Mouse (Mus musculus) cerebellum, adult 11 months (tissue): Measurements from ENCODE around the gene Pecam1.
A peak's percentile ranks its signal among the peaks of the same experiment; 100 is the strongest.

Experiments
- DNase-seq: peaks from one replicate; pipeline ENCODE4 v3.0.0; 2022

Gene Pecam1

GRCm38 (mm10) chr11:106688375-106688774, 62.1 kb downstream of the Pecam1 start:
- DNase-seq, result no peak

- DNase-seq, result no peak
Observed at GRCm38 (mm10) chr11:106687293-106687692, 63.1 kb downstream of the Pecam1 start.

GRCm38 (mm10) chr11:106684027-106684426, 66.4 kb downstream of the Pecam1 start:
- no peak for DNase-seq

- DNase-seq, result no peak
Observed at GRCm38 (mm10) chr11:106683345-106683744, 67.1 kb downstream of the Pecam1 start.

- DNase-seq, result no peak
Observed at GRCm38 (mm10) chr11:106681138-106681537, 69.3 kb downstream of the Pecam1 start.

- no peak for DNase-seq
Observed at GRCm38 (mm10) chr11:106679874-106680273, 70.6 kb downstream of the Pecam1 start.

- DNase-seq, result peak; percentile 94
Observed at GRCm38 (mm10) chr11:106677910-106678591, 72.4 kb downstream of the Pecam1 start.

- no peak for DNase-seq
Observed at GRCm38 (mm10) chr11:106677331-106677730, 73.1 kb downstream of the Pecam1 start.

- no peak for DNase-seq
Observed at GRCm38 (mm10) chr11:106675875-106676274, 74.6 kb downstream of the Pecam1 start.

GRCm38 (mm10) chr11:106675201-106675726, 75.2 kb downstream of the Pecam1 start:
- no peak for DNase-seq

- peak; percentile 33 for DNase-seq
Observed at GRCm38 (mm10) chr11:106674612-106675153, 75.7 kb downstream of the Pecam1 start.

GRCm38 (mm10) chr11:106673727-106674611, 76.5 kb downstream of the Pecam1 start:
- DNase-seq, result no peak

GRCm38 (mm10) chr11:106672919-106673505, 77.4 kb downstream of the Pecam1 start:
- no peak for DNase-seq

GRCm38 (mm10) chr11:106671801-106672200, 78.6 kb downstream of the Pecam1 start:
- no peak for DNase-seq

GRCm38 (mm10) chr11:106670951-106671478, 79.4 kb downstream of the Pecam1 start:
- no peak for DNase-seq

- DNase-seq, result no peak
Observed at GRCm38 (mm10) chr11:106670266-106670665, 80.2 kb downstream of the Pecam1 start.

GRCm38 (mm10) chr11:106669873-106670173, 80.6 kb downstream of the Pecam1 start:
- DNase-seq, result no peak

GRCm38 (mm10) chr11:106669102-106669872, 81.1 kb downstream of the Pecam1 start:
- DNase-seq, result no peak

- DNase-seq, result no peak
Observed at GRCm38 (mm10) chr11:106668336-106668735, 82.1 kb downstream of the Pecam1 start.

- no peak for DNase-seq
Observed at GRCm38 (mm10) chr11:106667855-106668254, 82.6 kb downstream of the Pecam1 start.

- no peak for DNase-seq
Observed at GRCm38 (mm10) chr11:106666470-106667107, 83.8 kb downstream of the Pecam1 start.

GRCm38 (mm10) chr11:106665841-106666240, 84.6 kb downstream of the Pecam1 start:
- DNase-seq, result no peak
